Mouse (Mus musculus): Measurements from ENCODE around the gene Slc34a3.

DNA sequence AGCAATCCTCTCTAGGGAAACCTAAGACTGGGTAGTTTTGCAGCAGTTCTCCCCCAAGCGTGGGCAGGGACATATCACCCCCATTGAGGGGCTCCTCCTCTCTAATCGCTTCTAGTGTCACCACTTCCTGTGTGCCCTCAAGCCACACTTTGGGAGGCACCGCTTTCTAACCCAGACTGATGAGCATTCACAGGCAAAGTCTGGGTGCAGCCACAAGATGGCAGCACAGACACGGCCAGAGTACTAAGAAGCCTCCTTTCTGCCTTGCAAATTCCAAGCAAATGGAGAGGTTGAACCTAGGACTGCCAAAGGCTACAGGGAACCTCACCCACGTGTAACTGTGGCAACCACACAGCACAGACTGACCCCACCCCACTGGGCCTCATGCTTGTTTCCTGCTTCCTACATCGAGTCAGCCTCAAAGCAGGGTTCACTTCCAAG is 40.8 kb downstream of the Slc34a3 start:
- TF ChIP-seq CTCF (IDR thresholded peaks at IDR 0.05; ENCODE audit: borderline replicate concordance, extremely low read depth, insufficient read depth, insufficient read length) (peak; percentile 94), POLR2A (IDR thresholded peaks at IDR 0.05; ENCODE audit: borderline replicate concordance, extremely low read depth, insufficient read depth, insufficient read length, poor library complexity, severe bottlenecking) (no peak)
